Mouse (Mus musculus): ENCODE results near the gene Rnd2.

DNA sequence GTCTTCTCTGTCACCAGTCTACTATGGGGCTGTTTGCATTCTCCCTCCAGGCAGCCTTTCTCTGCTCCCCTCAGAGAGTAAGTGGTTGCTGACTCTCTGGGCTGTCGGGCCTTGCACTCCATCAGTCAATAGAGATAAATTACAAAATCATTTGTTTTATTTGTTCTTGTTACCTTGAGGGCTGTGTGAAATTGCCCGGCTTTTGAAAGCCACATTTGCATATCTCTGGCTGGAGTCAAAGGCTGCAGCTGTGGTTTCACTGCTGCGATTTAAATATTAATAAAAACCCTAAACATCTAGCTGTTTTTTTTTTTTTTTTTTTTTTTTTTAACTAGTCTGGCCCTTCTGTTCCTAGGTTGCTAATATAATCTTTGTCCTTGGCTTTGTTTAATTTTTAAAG, 19.0 kb downstream of the Rnd2 start:
- TF ChIP-seq CTCF (IDR thresholded peaks at IDR 0.05; ENCODE audit: extremely low read depth, insufficient read length, insufficient replicate concordance, low read depth, low read length) (no peak), POLR2A (IDR thresholded peaks at IDR 0.05; ENCODE audit: low read depth, low read length) (no peak)

All from small intestine, adult 2 months (tissue).